Mouse (Mus musculus) kidney, adult 2 months (tissue): ENCODE results near the gene Pde3a.

ENCODE experiments used
- CTCF ChIP-seq: fragments of 200-500 bp; conservative IDR thresholded peaks from 2 replicates; pipeline ENCODE4 v1.5.1; 2011; ENCODE audit warnings: low read depth, mild to moderate bottlenecking, control low read depth, low read length, moderate library complexity, mixed read lengths; ENCODE audit not compliant: insufficient read depth, insufficient read length
- POLR2A ChIP-seq: fragments of 200-500 bp; IDR thresholded peaks from one replicate; pipeline ENCODE4 v1.6.1; 2011; ENCODE audit warnings: low read depth, low read length, control low read depth

GRCm38 (mm10) chr6:141388104-141388503, 139.0 kb downstream of the Pde3a start:
- TF ChIP-seq CTCF (no peak), POLR2A (no peak)
